Mouse (Mus musculus) gastrocnemius, adult 2 months (tissue): Measurements from ENCODE around the gene Elf2. TPM values are rescaled to one million over a fixed set of nuclear protein-coding genes. Genes with fewer than 3 reads are reported as not detected.
"Not testable (repeated sequence)": the region's sequence is repeated elsewhere in the genome, so short reads cannot be mapped to it uniquely, and the experiment has no call there.

ENCODE experiments used
- DNase-seq: peaks from one replicate; pipeline ENCODE4 v3.0.0; 2022
- H3K27ac ChIP-seq: fragments of 200-600 bp; 2 replicates; pipeline ENCODE4 v1.8.1; 2022; ENCODE audit warnings: mild to moderate bottlenecking
- H3K4me3 ChIP-seq: fragments of 200-600 bp; 2 replicates; pipeline ENCODE4 v1.8.1; 2022; ENCODE audit warnings: mild to moderate bottlenecking, moderate library complexity
- CTCF ChIP-seq: fragments of 200-600 bp; IDR thresholded peaks from 2 replicates; pipeline ENCODE4 v1.8.1; 2022; ENCODE audit warnings: antibody characterized with exemption, mild to moderate bottlenecking, moderate library complexity
- intact Hi-C: fragments of 180-260 bp; cut with DNase I; formaldehyde crosslinking; loops from one replicate; pipeline ENCODE4 v1.15.1; 2025
- total RNA-seq, 2 experiments: library from RNA; stranded (reverse); gene quantifications; 2 replicates each; pipeline ENCODE4 v1.2.3; 2021

Elf2 gene
- total RNA-seq, 2 experiments from 2014 or later, result 50.7 to 53.2 TPM

- no peak overlapping the region for H3K4me3 ChIP-seq
- H3K27ac ChIP-seq, result no peak overlapping the region
- TF ChIP-seq CTCF, result no peak
- DNase-seq, result no peak
- intact Hi-C loops, result loop anchor here (5.0 kb wide), 1 partner anchor 120 kb away; no protein-coding TSS in a partner anchor
Observed at GRCm38 (mm10) chr3:51357078-51357477, 16.6 kb upstream of the Elf2 start.

DNA sequence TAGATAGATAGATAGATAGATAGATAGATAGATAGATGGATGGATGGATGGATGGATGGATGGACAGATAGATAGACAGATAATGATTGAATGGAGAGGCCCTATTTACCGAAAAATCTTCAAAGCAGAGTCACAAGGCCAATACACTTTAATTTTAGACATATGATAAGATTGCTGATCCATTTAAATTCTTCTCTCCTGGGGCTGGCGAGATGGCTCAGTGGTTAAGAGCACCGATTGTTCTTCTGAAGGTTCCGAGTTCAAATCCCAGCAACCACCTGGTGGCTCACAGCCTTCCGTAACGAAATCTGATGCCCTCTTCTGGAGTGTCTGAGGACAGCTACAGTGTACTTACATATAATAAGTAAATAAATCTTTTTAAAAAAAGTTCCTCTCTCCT is 14.5 kb upstream of the Elf2 start:
- DNase-seq, H3K27ac ChIP-seq, H3K4me3 ChIP-seq: not testable (repeated sequence)
- intact Hi-C loops, result loop anchor here (5.0 kb wide), 1 partner anchor 118 kb away; no protein-coding TSS in a partner anchor

DNA sequence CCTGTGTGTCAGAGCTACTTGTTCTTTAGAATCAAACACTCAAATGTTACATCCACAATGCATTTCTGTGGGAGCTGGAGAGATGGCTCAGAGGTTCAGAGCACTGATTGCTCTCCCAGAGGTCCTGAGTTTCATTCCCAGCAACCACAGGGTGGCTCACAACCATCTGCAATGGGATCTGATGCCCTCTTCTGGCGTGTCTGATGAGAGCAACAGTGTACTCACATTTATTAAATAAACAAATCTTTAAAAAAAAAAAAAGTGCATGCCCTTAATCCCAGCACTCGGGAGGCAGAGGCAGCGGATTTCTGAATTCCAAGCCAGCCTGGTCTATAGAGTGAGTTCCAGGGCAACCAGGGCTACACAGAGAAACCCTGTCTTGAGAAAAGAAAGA is 13.6 kb upstream of the Elf2 start:
- no peak for TF ChIP-seq CTCF
- intact Hi-C loops, result no loop called here
- no peak overlapping the region for H3K27ac ChIP-seq
- DNase-seq, result no peak
- no peak overlapping the region for H3K4me3 ChIP-seq

DNA sequence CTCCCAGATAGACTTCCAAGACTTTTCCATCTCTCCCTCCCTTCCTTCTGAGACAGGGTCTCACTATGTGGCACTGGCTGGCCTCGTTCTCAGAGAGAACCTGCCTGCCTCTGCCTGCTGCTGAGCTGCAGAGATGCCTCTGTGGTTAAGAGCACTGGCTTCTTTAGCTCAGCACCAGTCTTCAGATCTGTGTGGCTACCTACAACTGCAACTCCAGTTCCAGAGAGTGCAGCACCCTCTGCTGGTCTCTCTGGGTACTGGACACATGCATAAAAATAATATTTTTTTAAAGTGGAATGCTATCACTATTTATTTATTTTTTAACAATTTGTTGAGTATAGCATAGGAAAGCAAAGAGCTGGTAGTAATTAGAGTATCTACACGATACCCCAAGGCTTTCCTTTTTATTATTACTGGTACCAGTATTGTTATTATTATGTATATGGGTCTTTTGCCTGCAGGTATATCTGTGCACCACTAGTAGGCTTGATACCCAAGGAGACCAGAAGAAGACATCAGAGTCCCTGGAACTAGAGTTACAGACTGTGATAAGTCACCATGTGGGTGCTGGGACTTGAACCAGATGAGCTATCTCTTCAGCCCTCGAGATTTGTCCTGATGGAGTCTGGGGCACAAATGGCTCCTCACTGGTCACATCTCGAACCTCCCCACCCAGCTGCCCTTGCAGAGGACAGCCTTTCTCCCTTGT is 13.0 kb upstream of the Elf2 start:
- intact Hi-C loops, result loop anchor here (1.0 kb wide), 1 partner anchor 64 kb away; no protein-coding TSS in a partner anchor
- peak; percentile 89 for TF ChIP-seq CTCF
- peak; percentile 70 for DNase-seq

DNA sequence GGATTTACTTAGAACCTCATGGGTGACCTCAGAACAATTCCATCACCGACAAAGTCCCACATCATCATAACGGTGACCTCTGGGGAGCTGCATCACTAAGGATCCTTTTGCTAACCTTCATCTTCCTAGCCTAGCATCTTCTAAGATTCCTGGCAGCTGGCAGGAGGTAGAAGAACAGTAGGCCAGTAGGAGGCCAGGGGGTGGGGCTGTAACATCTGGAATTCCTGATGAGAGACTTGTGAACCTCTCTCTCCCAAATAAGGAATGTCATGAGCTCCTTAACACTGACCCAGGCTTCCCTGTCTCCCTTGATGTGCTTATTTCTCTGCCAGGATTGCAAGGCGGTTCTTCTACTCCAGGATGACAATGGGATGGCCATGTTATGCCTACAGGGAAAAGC is 10.3 kb upstream of the Elf2 start:
- no peak for TF ChIP-seq CTCF
- DNase-seq, result no peak
- Histone ChIP-seq H3K4me3 (no peak overlapping the region), H3K27ac (no peak overlapping the region)
- intact Hi-C loops, result no loop called here

More for the DNA sequence above, 13.0 kb upstream of the Elf2 start:
- Histone ChIP-seq H3K27ac (no peak overlapping the region), H3K4me3 (no peak overlapping the region)

DNA sequence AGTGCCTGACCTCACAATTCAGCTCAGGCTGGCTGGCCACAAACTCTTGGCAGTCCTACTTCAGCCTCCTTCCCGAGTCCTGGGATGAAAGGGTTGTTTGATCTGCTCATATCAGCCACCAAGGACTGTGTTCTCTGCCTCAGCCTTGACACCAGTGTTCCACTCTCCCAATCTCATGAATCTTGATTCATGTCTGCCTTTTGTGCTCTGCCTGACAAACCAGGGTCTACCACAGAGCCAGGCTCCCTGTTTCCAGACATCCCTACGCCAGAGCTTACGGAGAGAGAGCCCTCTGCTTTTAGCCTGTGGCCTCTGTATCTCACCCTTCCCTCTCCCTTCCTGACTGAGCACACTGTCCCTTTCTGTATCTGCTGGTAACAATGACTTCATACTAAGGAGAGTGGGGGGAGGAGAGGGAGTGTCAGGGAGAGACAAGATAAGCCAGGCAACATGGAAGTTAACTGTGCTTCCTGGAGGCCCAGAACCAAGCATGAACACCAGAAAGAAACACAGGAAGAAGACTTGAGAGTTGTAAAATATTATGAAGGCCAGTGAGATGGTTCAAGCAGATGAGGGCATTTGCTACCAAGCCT is 8.3 kb upstream of the Elf2 start:
- H3K4me3 ChIP-seq, result no peak overlapping the region
- intact Hi-C loops, result no loop called here
- H3K27ac ChIP-seq, result no peak overlapping the region

DNA sequence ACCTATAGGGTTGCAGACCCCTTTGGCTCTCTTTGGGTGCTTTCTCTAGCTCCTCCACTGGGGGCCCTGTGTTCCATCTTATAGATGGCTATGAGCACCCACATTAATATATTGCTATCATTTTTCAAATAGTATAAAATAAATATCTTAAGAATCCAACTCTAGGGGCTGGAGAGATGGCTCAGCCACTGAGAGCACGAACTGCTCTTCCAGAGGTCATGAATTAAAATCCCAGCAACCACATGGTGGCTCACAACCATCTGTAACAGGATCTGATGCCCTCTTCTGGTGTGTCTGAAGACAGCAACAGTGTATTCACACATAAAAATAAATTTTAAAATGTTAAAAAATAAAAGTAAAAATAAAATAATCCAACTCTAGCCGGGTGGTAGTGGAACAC is 4.6 kb upstream of the Elf2 start:
- DNase-seq, H3K27ac ChIP-seq, intact Hi-C loops, H3K4me3 ChIP-seq: not testable (repeated sequence)
- TF ChIP-seq CTCF, result peak; percentile 4; the same call in 1 of the 2 replicates

More for the DNA sequence above, 8.3 kb upstream of the Elf2 start:
- no peak for TF ChIP-seq CTCF
- no peak for DNase-seq

DNA sequence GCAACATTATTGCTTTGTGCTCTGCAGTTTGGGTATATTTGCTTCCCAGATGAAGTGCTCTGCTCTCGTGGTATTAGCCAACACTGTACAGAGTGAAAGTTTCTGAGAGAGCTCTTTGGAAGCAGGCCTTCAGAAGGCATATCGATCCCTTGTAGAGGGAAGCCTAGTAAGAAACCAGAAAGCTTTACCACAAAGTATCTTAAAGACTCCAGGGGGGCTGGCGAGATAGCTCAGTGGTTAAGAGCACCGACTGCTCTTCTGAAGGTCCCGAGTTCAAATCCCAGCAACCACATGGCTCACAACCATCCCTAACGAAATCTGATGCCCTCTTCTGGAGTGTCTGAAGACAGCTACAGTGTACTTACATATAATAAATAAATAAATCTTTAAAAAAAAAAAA is 3.7 kb upstream of the Elf2 start:
- intact Hi-C loops, DNase-seq, H3K4me3 ChIP-seq, H3K27ac ChIP-seq: not testable (repeated sequence)

- TF ChIP-seq CTCF, result no peak
- DNase-seq, result no peak
- Histone ChIP-seq H3K4me3 (no peak overlapping the region), H3K27ac (no peak overlapping the region)
- intact Hi-C loops, result no loop called here
Observed at GRCm38 (mm10) chr3:51343260-51343659, 2.8 kb upstream of the Elf2 start.

DNA sequence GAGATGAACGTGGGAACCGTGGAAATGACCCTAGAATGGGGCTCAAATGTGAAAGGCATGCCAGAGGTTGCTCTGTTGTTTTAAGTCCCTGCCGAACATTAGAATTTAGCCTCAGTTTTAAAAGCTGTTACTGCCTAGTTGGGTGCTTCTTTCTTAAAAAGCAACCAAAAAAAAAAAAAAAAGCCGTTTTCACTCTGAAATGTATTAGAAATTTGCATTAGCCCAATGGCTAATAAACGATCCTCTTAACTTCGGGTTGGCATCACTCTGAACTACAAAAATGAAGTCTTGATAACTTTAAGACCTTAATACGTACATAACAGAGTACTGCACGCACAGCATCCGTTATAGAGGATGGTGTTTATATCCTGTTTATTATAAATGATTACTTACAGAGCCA is 1.7 kb upstream of the Elf2 start:
- H3K27ac ChIP-seq, result peak overlapping the region; percentile 97
- no peak for TF ChIP-seq CTCF
- H3K4me3 ChIP-seq, result peak overlapping the region; percentile 98
- no peak for DNase-seq
- intact Hi-C loops, result no loop called here

- peak overlapping the region; percentile 100 for H3K27ac ChIP-seq
- DNase-seq, result peak; percentile 97
- H3K4me3 ChIP-seq, result peak overlapping the region; percentile 98
- intact Hi-C loops, result no loop called here
- no peak for TF ChIP-seq CTCF
Observed at GRCm38 (mm10) chr3:51341268-51342081, 1.0 kb upstream of the Elf2 start.

- intact Hi-C loops, result no loop called here
Observed at GRCm38 (mm10) chr3:51339734-51340551, 520 bp downstream of the Elf2 start.

More at GRCm38 (mm10) chr3:51339734-51340551, 520 bp downstream of the Elf2 start:
- peak; percentile 77 for DNase-seq
- Histone ChIP-seq H3K4me3 (peak overlapping the region; percentile 98), H3K27ac (peak overlapping the region; percentile 100)
- TF ChIP-seq CTCF, result no peak
